Comparison of ENCODE assay signal across 10 mouse cellular contexts in genomic region chr14:120406820-120407219, GRCm38 (mm10).
A peak's percentile ranks its signal among the peaks of the same experiment; 100 is the strongest.
DNase-seq lines count a peak whose midpoint lies in the region; ATAC-seq lines count a peak whose summit lies in the region.
"Had no signal": no experiment of that assay in that cellular context is flagged by ENCODE, and none has a peak within 500 bp of the region (broad histone marks: within the 10 kb centered on the region; RNA-seq: fewer than 3 reads in every experiment).

No protein-coding gene starts in this region.

- H3K27me3 ChIP-seq in liver, embryonic 16.5 days (ENCODE audit: control insufficient read depth, insufficient read depth, low read depth, low read length), result no peaks in the 10 kb centered on the region
- no peaks in the 10 kb centered on the region for H3K27me3 ChIP-seq in splenic B cell, adult 2 months (ENCODE audit: control insufficient read depth, insufficient read depth, low read length, poor library complexity, severe bottlenecking)
- H3K27me3 ChIP-seq: neural tube, embryonic 13.5 days had no signal

- H3K4me3 ChIP-seq in liver, embryonic 16.5 days (ENCODE audit: low read depth, low read length), result no peak overlapping the region
- H3K4me3 ChIP-seq: neural tube, embryonic 13.5 days had no signal

- H3K36me3 ChIP-seq in liver, embryonic 16.5 days (ENCODE audit: control insufficient read depth, insufficient read depth), result no peaks in the 10 kb centered on the region
- no peaks in the 10 kb centered on the region for H3K36me3 ChIP-seq in splenic B cell, adult 2 months (ENCODE audit: control insufficient read depth, insufficient read depth, low read length, poor library complexity, severe bottlenecking)

- no peaks in the 10 kb centered on the region for H3K9me3 ChIP-seq in liver, embryonic 16.5 days (replicated peaks; ENCODE audit: control insufficient read depth, low read length)
- H3K9me3 ChIP-seq: neural tube, embryonic 13.5 days had no signal

- peak; percentile 95 for DNase-seq in heart, adult 11 months
- no peak for DNase-seq in heart, postnatal 25 days (ENCODE audit: low spot score)
- DNase-seq in heart, postnatal 36 days, result peak; percentile 43 to 48
- DNase-seq in splenic B cell, adult 2 months (ENCODE audit: low read depth, low spot score), result peak; percentile 57
- no peak for DNase-seq in right cerebral cortex, adult 2 months (ENCODE audit: low spot score in 2 of 2)
- no peak for DNase-seq in left cerebral cortex, postnatal 25 days (ENCODE audit: low spot score in 2 of 2)
- DNase-seq: cerebellum, adult 9-11 months had no signal

- 29% methylated on average over 8 of the region's 8 CpGs for WGBS in liver, embryonic 16.5 days (ENCODE audit: insufficient replicate concordance)

- H3K4me2 ChIP-seq in liver, embryonic 16.5 days (ENCODE audit: low read depth, low read length), result no peak overlapping the region
- H3K4me2 ChIP-seq: neural tube, embryonic 13.5 days had no signal

- intact Hi-C loops in heart, postnatal 25 days (cut with DNase I), result no loop called here
- intact Hi-C loops in heart, postnatal 36 days (cut with DNase I), result no loop called here
- intact Hi-C loops in left cerebral cortex, postnatal 25 days (cut with DNase I), result loop anchor here (10.0 kb wide), 1 partner anchor 258 kb away; no protein-coding TSS in a partner anchor

- peak; percentile 60; the same call in 1 of the 2 replicates for ATAC-seq in liver, embryonic 16.5 days (ENCODE audit: low read depth)
- ATAC-seq in erythroblast, adult 5-6 weeks (replicated peaks; ENCODE audit: low FRiP score, poor library complexity, severe bottlenecking), result no peak

- no peak overlapping the region for H3K9ac ChIP-seq in liver, embryonic 16.5 days (ENCODE audit: low read depth, low read length)
- H3K9ac ChIP-seq: neural tube, embryonic 13.5 days had no signal

- H3K4me1 ChIP-seq in liver, embryonic 16.5 days (ENCODE audit: control insufficient read depth, low read depth, low read length), result peaks cover 3% of the 10 kb centered on the region
- H3K4me1 ChIP-seq: neural tube, embryonic 13.5 days had no signal

- H3K27ac ChIP-seq in liver, embryonic 16.5 days (ENCODE audit: low read length), result no peak overlapping the region
- H3K27ac ChIP-seq: neural tube, embryonic 13.5 days had no signal

Comparison
In these comparisons a context has a peak if more than half of its experiments do, and no peak if none do; other contexts are left out.
1. DNase-seq: peak in heart, adult 11 months (single experiment), heart, postnatal 36 days (2 of 2) and splenic B cell, adult 2 months (single experiment); none in heart, postnatal 25 days (single experiment), right cerebral cortex, adult 2 months (0 of 2) and left cerebral cortex, postnatal 25 days (0 of 2).